Mouse (Mus musculus) heart, embryonic 13.5 days (tissue): ENCODE measurements at regions not wholly inside any gene's neighbourhood (a gene's known extent, or its start where the extent isn't known, plus 50 kb on each side); places are given as distances from the start of the nearest gene placed in this dataset.

Experiments used
- ATAC-seq: fragments of 200-750 bp; cut with Nextera tagmentation; 2 replicates; pipeline ENCODE4 v1.8.0; 2017; ENCODE audit warnings: moderate TSS enrichment; ENCODE audit not compliant: insufficient number of reproducible peaks, low FRiP score, low TSS enrichment; ENCODE audit errors: extremely low read depth
- H3K27ac ChIP-seq: fragments of 300-500 bp; sonication (generic); replicated peaks from 2 replicates; pipeline ENCODE4 v1.5.1; 2015; ENCODE audit warnings: moderate library complexity, mild to moderate bottlenecking, inconsistent platforms
- H3K27me3 ChIP-seq: fragments of 300-500 bp; sonication (generic); replicated peaks from 2 replicates; pipeline ENCODE4 v1.6.1; 2015; ENCODE audit warnings: mild to moderate bottlenecking, inconsistent platforms
- H3K36me3 ChIP-seq: fragments of 300-500 bp; sonication (generic); 2 replicates; pipeline ENCODE4 v1.6.1; 2015; ENCODE audit warnings: mild to moderate bottlenecking, inconsistent platforms
- H3K4me1 ChIP-seq: fragments of 300-500 bp; sonication (generic); 2 replicates; pipeline ENCODE4 v1.6.1; 2015; ENCODE audit warnings: inconsistent platforms
- H3K4me2 ChIP-seq: fragments of 300-500 bp; sonication (generic); 2 replicates; pipeline ENCODE4 v1.6.1; 2015; ENCODE audit warnings: inconsistent platforms, mild to moderate bottlenecking, moderate library complexity
- H3K4me3 ChIP-seq: fragments of 300-500 bp; sonication (generic); 2 replicates; pipeline ENCODE4 v1.5.1; 2015; ENCODE audit warnings: moderate library complexity, mild to moderate bottlenecking, inconsistent platforms
- H3K9ac ChIP-seq: fragments of 300-500 bp; sonication (generic); 2 replicates; pipeline ENCODE4 v1.6.1; 2015; ENCODE audit warnings: inconsistent platforms, mild to moderate bottlenecking, moderate library complexity
- H3K9me3 ChIP-seq: fragments of 300-500 bp; sonication (generic); 2 replicates; pipeline ENCODE4 v1.6.1; 2016; ENCODE audit warnings: inconsistent platforms
- WGBS: fragments of 180-500 bp; shearing (Covaris S2); methylation state at CpG from one replicate; pipeline ENCODE4 v1.1.7; 2015; ENCODE audit warnings: mixed read lengths; 5-methylcytosine and 5-hydroxymethylcytosine counted together

- Histone ChIP-seq H3K36me3 (no peaks in the 10 kb centered on the region), H3K4me1 (no peaks in the 10 kb centered on the region), H3K9me3 (no peaks in the 10 kb centered on the region), H3K27me3 (no peaks in the 10 kb centered on the region), H3K4me3 (no peak overlapping the region), H3K4me2 (no peak overlapping the region), H3K9ac (no peak overlapping the region), H3K27ac (no peak overlapping the region)
- WGBS, result 64% methylated on average over 3 of the region's 3 CpGs
- no peak for ATAC-seq
These were observed 599.8 kb upstream of the Gcfc2 start for GRCm38 (mm10) chr6:81323690-81324089.

- 80% methylated on average over 7 of the region's 7 CpGs for WGBS
- Histone ChIP-seq H3K27me3 (no peaks in the 10 kb centered on the region), H3K4me3 (no peak overlapping the region), H3K9me3 (no peaks in the 10 kb centered on the region), H3K36me3 (no peaks in the 10 kb centered on the region), H3K27ac (no peak overlapping the region), H3K4me1 (no peaks in the 10 kb centered on the region), H3K4me2 (no peak overlapping the region), H3K9ac (no peak overlapping the region)
- ATAC-seq, result no peak
These were observed 559.4 kb upstream of the Gcfc2 start for GRCm38 (mm10) chr6:81363969-81364529.

- no peak overlapping the region for H3K4me3 ChIP-seq
- H3K27me3 ChIP-seq, result no peaks in the 10 kb centered on the region
- ATAC-seq, result no peak
- no peak overlapping the region for H3K27ac ChIP-seq
- no peaks in the 10 kb centered on the region for H3K4me1 ChIP-seq
- H3K9ac ChIP-seq, result no peak overlapping the region
- WGBS, result 59% methylated on average over 4 of the region's 4 CpGs
- no peaks in the 10 kb centered on the region for H3K36me3 ChIP-seq
- H3K9me3 ChIP-seq, result no peaks in the 10 kb centered on the region
- no peak overlapping the region for H3K4me2 ChIP-seq
These were observed 535.0 kb upstream of the Gcfc2 start for GRCm38 (mm10) chr6:81388484-81388883.

GRCm38 (mm10) chr6:81403122-81403521 lies 520.3 kb upstream of the Gcfc2 start:
- H3K4me3 ChIP-seq, result no peak overlapping the region
- peaks cover 9% of the 10 kb centered on the region for H3K9me3 ChIP-seq
- H3K9ac ChIP-seq, result no peak overlapping the region
- H3K36me3 ChIP-seq, result no peaks in the 10 kb centered on the region
- H3K4me1 ChIP-seq, result no peaks in the 10 kb centered on the region
- ATAC-seq, result no peak
- no peak overlapping the region for H3K27ac ChIP-seq
- H3K27me3 ChIP-seq, result no peaks in the 10 kb centered on the region
- H3K4me2 ChIP-seq, result no peak overlapping the region

- ATAC-seq, result no peak
- no peaks in the 10 kb centered on the region for H3K36me3 ChIP-seq
- H3K9me3 ChIP-seq, result no peaks in the 10 kb centered on the region
- no peaks in the 10 kb centered on the region for H3K27me3 ChIP-seq
- no peak overlapping the region for H3K27ac ChIP-seq
- H3K4me1 ChIP-seq, result no peaks in the 10 kb centered on the region
- no peak overlapping the region for H3K4me3 ChIP-seq
- 79% methylated on average over 5 of the region's 5 CpGs for WGBS
- H3K9ac ChIP-seq, result no peak overlapping the region
- H3K4me2 ChIP-seq, result no peak overlapping the region
These were observed 509.9 kb upstream of the Gcfc2 start for GRCm38 (mm10) chr6:81413611-81414010.

GRCm38 (mm10) chr6:81434745-81435144 lies 488.7 kb upstream of the Gcfc2 start:
- ATAC-seq, result no peak
- H3K4me1 ChIP-seq, result no peaks in the 10 kb centered on the region
- no peaks in the 10 kb centered on the region for H3K27me3 ChIP-seq
- H3K9me3 ChIP-seq, result no peaks in the 10 kb centered on the region
- 68% methylated on average over 6 of the region's 6 CpGs for WGBS
- no peak overlapping the region for H3K27ac ChIP-seq
- H3K4me2 ChIP-seq, result no peak overlapping the region
- H3K36me3 ChIP-seq, result no peaks in the 10 kb centered on the region
- H3K4me3 ChIP-seq, result no peak overlapping the region
- no peak overlapping the region for H3K9ac ChIP-seq

- no peaks in the 10 kb centered on the region for H3K4me1 ChIP-seq
- no peak overlapping the region for H3K4me3 ChIP-seq
- H3K27ac ChIP-seq, result no peak overlapping the region
- WGBS, result 78% methylated on average over 2 of the region's 2 CpGs
- no peaks in the 10 kb centered on the region for H3K36me3 ChIP-seq
- no peak overlapping the region for H3K9ac ChIP-seq
- H3K4me2 ChIP-seq, result no peak overlapping the region
- no peaks in the 10 kb centered on the region for H3K27me3 ChIP-seq
- ATAC-seq, result no peak
- no peaks in the 10 kb centered on the region for H3K9me3 ChIP-seq
These were observed 484.3 kb upstream of the Gcfc2 start for GRCm38 (mm10) chr6:81438951-81439722.

GRCm38 (mm10) chr6:81441396-81441795 lies 482.1 kb upstream of the Gcfc2 start:
- Histone ChIP-seq H3K9ac (no peak overlapping the region), H3K27ac (no peak overlapping the region), H3K4me1 (no peaks in the 10 kb centered on the region), H3K4me2 (no peak overlapping the region), H3K9me3 (no peaks in the 10 kb centered on the region), H3K36me3 (no peaks in the 10 kb centered on the region), H3K4me3 (no peak overlapping the region), H3K27me3 (no peaks in the 10 kb centered on the region)
- ATAC-seq, result no peak

- no peak for ATAC-seq
- H3K9me3 ChIP-seq, result no peaks in the 10 kb centered on the region
- no peak overlapping the region for H3K4me2 ChIP-seq
- H3K27me3 ChIP-seq, result no peaks in the 10 kb centered on the region
- H3K4me3 ChIP-seq, result no peak overlapping the region
- no peak overlapping the region for H3K9ac ChIP-seq
- H3K4me1 ChIP-seq, result no peaks in the 10 kb centered on the region
- 74% methylated on average over 1 of the region's 1 CpGs for WGBS
- H3K36me3 ChIP-seq, result no peaks in the 10 kb centered on the region
- H3K27ac ChIP-seq, result no peak overlapping the region
These were observed 477.3 kb upstream of the Gcfc2 start for GRCm38 (mm10) chr6:81446019-81446800.

GRCm38 (mm10) chr6:81447701-81448100 lies 475.8 kb upstream of the Gcfc2 start:
- Histone ChIP-seq H3K4me3 (no peak overlapping the region), H3K27me3 (no peaks in the 10 kb centered on the region), H3K9me3 (no peaks in the 10 kb centered on the region), H3K27ac (no peak overlapping the region), H3K9ac (no peak overlapping the region), H3K4me2 (no peak overlapping the region), H3K36me3 (no peaks in the 10 kb centered on the region), H3K4me1 (no peaks in the 10 kb centered on the region)
- 83% methylated on average over 6 of the region's 6 CpGs for WGBS
- no peak for ATAC-seq

GRCm38 (mm10) chr6:81448366-81448765 lies 475.1 kb upstream of the Gcfc2 start:
- Histone ChIP-seq H3K36me3 (no peaks in the 10 kb centered on the region), H3K9me3 (no peaks in the 10 kb centered on the region), H3K27me3 (no peaks in the 10 kb centered on the region), H3K4me3 (no peak overlapping the region), H3K4me1 (no peaks in the 10 kb centered on the region), H3K27ac (no peak overlapping the region), H3K4me2 (no peak overlapping the region), H3K9ac (no peak overlapping the region)
- 68% methylated on average over 3 of the region's 3 CpGs for WGBS
- ATAC-seq, result no peak
